In the genomic region with DNA sequence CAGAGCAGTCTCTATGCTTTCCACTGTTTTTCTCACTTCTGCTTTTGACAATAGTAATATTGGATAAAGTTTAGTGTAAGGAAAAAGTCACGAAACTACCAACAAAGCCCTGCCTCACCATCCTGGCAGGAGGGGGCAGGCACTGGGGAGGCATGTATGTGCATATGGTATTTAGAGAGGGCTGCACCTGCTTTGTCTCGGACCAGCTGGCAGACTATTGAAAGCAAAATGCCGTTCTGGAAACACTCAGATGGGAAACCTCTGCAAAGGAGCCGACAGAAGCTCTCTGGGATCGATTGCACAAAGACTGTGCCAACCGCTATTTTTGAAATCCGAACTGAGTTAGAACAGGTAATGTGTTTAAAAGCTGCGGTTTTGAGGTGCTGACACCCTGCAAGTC, we compare ENCODE assay signal across 23 mouse cellular contexts. TPM values are rescaled to one million over a fixed set of nuclear protein-coding genes. Genes with fewer than 3 reads are reported as not detected.
DNase-seq lines count a peak whose midpoint lies in the region; ATAC-seq and TF ChIP-seq lines count a peak whose summit lies in the region.
"Had no signal": no experiment of that assay in that cellular context is flagged by ENCODE, and none has a peak within 500 bp of the region (broad histone marks: within the 10 kb centered on the region; RNA-seq: fewer than 3 reads in every experiment).

No protein-coding gene starts in this region.

- no peak overlapping the region for H3K27ac ChIP-seq in forebrain, postnatal 0 days (ENCODE audit: low read depth, low read length)
- H3K27ac ChIP-seq in hindbrain, embryonic 13.5 days = no peak overlapping the region
- H3K27ac ChIP-seq: heart, adult 2 months; heart, embryonic 15.5 days; hindbrain, postnatal 0 days; liver, embryonic 15.5 days; midbrain, embryonic 12.5 days had no signal

- H3K9ac ChIP-seq in forebrain, postnatal 0 days = no peak overlapping the region
- no peak overlapping the region for H3K9ac ChIP-seq in hindbrain, embryonic 13.5 days
- H3K9ac ChIP-seq: heart, embryonic 15.5 days; liver, embryonic 15.5 days; midbrain, embryonic 12.5 days had no signal

- TF ChIP-seq CTCF in forebrain, postnatal 0 days (IDR thresholded peaks at IDR 0.05; ENCODE audit: low read depth) = no peak

- peaks cover 6% of the 10 kb centered on the region; the same call in 1 of the 2 replicates for H3K4me1 ChIP-seq in forebrain, postnatal 0 days (ENCODE audit: insufficient read depth)
- peaks cover 4% of the 10 kb centered on the region; the same call in 1 of the 2 replicates for H3K4me1 ChIP-seq in hindbrain, embryonic 13.5 days (replicated peaks)
- H3K4me1 ChIP-seq: heart, embryonic 15.5 days; liver, embryonic 15.5 days had no signal

- no peaks in the 10 kb centered on the region for H3K27me3 ChIP-seq in forebrain, postnatal 0 days (ENCODE audit: insufficient read depth, low read length)
- H3K27me3 ChIP-seq in hindbrain, embryonic 13.5 days = peaks cover 4% of the 10 kb centered on the region; the same call in 1 of the 2 replicates
- H3K27me3 ChIP-seq: heart, embryonic 15.5 days; liver, embryonic 15.5 days had no signal

- ATAC-seq in forebrain, postnatal 0 days = no peak; the same call in 1 of the 2 replicates
- no peak for ATAC-seq in hindbrain, embryonic 13.5 days (ENCODE audit: low FRiP score)
- ATAC-seq: hindbrain, postnatal 0 days had no signal

- no peaks in the 10 kb centered on the region for H3K36me3 ChIP-seq in forebrain, postnatal 0 days (ENCODE audit: insufficient read depth)
- no peaks in the 10 kb centered on the region for H3K36me3 ChIP-seq in hindbrain, embryonic 13.5 days
- H3K36me3 ChIP-seq: heart, embryonic 15.5 days; liver, embryonic 15.5 days; midbrain, embryonic 12.5 days had no signal

- peak; percentile 5 for DNase-seq in right cerebral cortex, adult 18-20 months
- no peak for DNase-seq in right cerebral cortex, postnatal 36 days (ENCODE audit: low spot score in 2 of 2)
- peak; percentile 45 for DNase-seq in forebrain, postnatal 0 days
- DNase-seq in layer of hippocampus, adult 9-10 months (ENCODE audit: low spot score) = peak; percentile 68
- DNase-seq in telencephalon, adult 2 months (ENCODE audit: low read depth, low spot score) = peak; percentile 24
- no peak for DNase-seq in ovary, adult 18-20 months (ENCODE audit: low spot score)
- DNase-seq: adrenal gland, adult 8-10 months; cerebellum, adult 11-12 months; cerebellum, postnatal 25 days; embryo, embryonic 11 days; gastrocnemius, postnatal 14 days; heart, adult 2 months; heart, postnatal 4 days; kidney, adult 11 months; lung, postnatal 10 days; thymus, postnatal 25 days had no signal

- no peak overlapping the region for H3K4me2 ChIP-seq in forebrain, postnatal 0 days (ENCODE audit: low read depth)
- H3K4me2 ChIP-seq in hindbrain, embryonic 13.5 days = no peak overlapping the region
- H3K4me2 ChIP-seq: heart, embryonic 15.5 days; liver, embryonic 15.5 days; midbrain, embryonic 12.5 days had no signal

- whole genome bisulfite sequencing in forebrain, postnatal 0 days = 39% methylated on average over 8 of the region's 8 CpGs
- WGBS in hindbrain, embryonic 13.5 days = 67% methylated on average over 8 of the region's 8 CpGs

- H3K4me3 ChIP-seq in forebrain, postnatal 0 days (ENCODE audit: low read depth, low read length) = no peak overlapping the region
- no peak overlapping the region for H3K4me3 ChIP-seq in hindbrain, embryonic 13.5 days
- H3K4me3 ChIP-seq: heart, adult 2 months; heart, embryonic 15.5 days; liver, embryonic 15.5 days; midbrain, embryonic 12.5 days had no signal

- H3K9me3 ChIP-seq in forebrain, postnatal 0 days (ENCODE audit: low read length) = no peaks in the 10 kb centered on the region
- H3K9me3 ChIP-seq in hindbrain, embryonic 13.5 days = peaks cover 5% of the 10 kb centered on the region; the same call in 1 of the 2 replicates
- H3K9me3 ChIP-seq: heart, embryonic 15.5 days; liver, embryonic 15.5 days had no signal

RNA-seq across cellular contexts. Expression of a gene that starts 22.1 kb away (rescaled TPM):
- total RNA-seq in forebrain, postnatal 0 days (2014; rRNA removed) = 86.4 and 130 TPM in 2 replicates
- polyA plus RNA-seq in forebrain, postnatal 0 days (2015; fragmentation: Nextera tagmentation; extraction: Ambion mirVana) = 41.8 and 51.5 TPM in 2 replicates
- 33.2 and 35.3 TPM in 2 replicates for polyA plus RNA-seq in hindbrain, embryonic 13.5 days (2015; fragmentation: Nextera tagmentation; extraction: Ambion mirVana)
- total RNA-seq: gastrocnemius, postnatal 14 days; heart, adult 2 months; megakaryocyte progenitor cell, adult 5-6 weeks; monocyte, adult 5-6 weeks had no signal
- polyA plus RNA-seq: heart, adult 2 months had no signal

Comparison
In these comparisons a context has a peak if more than half of its experiments do, and no peak if none do; other contexts are left out.
1. DNase-seq: peak in right cerebral cortex, adult 18-20 months (single experiment), forebrain, postnatal 0 days (single experiment), layer of hippocampus, adult 9-10 months (single experiment) and telencephalon, adult 2 months (single experiment); none in right cerebral cortex, postnatal 36 days (0 of 2) and ovary, adult 18-20 months (single experiment).